Mouse (Mus musculus): Measurements from ENCODE around the gene Palm2.

Gene Palm2

DNA sequence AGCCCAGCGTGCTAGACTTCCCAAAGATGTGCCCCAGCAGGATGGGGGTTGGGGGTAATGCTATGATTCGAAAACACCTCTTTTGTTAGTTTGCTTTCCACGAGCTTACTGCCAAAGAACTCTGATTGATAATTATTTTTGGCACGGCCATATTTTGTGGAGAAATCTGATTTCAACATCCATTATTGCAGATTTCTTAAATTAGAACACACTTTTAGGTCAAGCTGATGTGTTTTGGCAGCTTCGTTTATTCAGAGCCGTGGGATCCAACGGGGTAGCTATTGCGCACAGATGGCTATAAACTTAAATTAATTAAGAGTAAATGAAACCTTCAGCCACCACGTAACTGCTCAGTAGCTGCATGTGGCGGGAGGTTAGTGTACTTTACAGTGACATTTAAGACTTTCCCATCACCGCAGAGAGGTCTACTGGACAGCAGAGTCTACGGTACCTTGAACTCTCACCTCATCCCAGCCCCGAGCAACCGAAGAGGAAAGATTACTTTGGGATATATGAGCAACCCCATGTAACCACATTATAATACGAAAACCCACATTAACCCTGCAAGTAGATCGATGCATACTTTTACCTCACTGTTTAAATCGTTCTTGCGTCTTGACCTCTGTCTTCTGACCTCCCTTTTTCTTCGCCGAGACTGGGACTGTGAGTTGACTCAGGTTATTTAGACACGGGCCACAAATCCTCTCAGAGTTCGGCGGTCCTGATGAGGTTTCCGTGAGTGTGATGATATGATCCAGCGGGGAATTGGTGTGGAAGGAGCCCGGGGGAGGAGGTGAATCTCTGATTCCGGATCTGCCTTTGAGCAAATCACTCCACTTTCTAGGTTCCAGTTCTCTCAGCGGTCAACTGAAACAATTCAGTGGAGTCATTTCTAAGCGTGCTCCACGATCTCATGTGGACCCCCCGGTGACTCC, 80.2 kb downstream of the Palm2 start:
- DNase-seq (ENCODE audit: low read depth): no peak

DNA sequence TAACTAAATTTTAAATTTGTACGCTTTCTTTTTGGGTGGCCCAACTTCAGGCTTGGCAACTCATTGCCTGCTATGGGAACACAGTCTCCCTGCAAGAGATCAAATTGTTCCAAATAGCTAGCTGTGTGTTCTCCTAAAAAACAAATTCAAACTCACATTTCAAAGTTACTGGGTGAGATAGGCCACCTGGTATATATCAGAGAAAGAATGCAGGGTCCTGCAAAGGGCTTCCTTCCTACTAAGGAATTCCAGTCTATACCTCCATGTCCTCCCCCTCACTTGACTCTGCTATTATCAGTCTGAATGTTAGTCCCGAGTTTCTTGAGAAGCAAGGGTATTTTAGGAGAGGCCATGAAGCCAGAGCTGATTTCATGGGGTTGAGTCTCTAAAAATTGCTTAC, 81.3 kb downstream of the Palm2 start:
- DNase-seq (ENCODE audit: low read depth): no peak

DNA sequence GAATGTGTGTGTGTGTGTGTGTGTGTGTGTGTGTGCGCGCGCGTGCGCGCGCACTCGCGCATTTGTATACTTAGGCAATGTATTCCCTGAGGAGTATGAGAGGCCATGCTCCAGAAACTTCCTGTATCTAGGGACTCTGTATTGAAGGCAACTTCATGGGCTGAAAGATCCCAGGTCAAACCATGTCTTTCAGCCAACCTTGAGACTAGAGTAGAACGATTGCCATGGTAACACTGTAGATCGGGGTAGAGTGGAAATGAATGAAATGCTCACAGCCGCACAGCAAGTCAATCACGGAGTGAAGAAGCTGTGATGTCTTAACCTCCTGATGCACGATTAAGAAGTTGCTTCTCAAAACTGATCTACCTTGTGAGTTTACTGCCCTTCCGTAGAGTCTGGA, 89.4 kb downstream of the Palm2 start:
- DNase-seq (ENCODE audit: low read depth): no peak

DNA sequence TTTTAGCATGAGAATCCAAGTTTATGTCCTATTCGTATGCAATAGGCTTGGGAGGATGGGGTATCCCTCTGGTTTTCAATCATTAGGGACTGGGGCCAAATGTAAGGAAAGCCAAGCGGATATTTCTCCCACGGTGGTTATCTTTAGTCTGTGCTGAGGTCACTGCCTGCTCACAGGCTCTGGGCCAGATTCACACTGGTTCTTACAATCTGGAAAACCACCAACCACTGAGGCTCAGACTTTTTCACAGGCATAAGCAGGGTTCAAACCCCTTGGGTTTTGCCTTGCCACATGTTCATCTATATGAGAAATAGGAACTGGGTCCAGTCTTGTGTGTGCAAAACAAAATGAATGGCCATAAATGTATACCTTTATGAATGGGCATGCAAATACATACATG, 90.4 kb downstream of the Palm2 start:
- DNase-seq (ENCODE audit: low read depth): no peak

DNA sequence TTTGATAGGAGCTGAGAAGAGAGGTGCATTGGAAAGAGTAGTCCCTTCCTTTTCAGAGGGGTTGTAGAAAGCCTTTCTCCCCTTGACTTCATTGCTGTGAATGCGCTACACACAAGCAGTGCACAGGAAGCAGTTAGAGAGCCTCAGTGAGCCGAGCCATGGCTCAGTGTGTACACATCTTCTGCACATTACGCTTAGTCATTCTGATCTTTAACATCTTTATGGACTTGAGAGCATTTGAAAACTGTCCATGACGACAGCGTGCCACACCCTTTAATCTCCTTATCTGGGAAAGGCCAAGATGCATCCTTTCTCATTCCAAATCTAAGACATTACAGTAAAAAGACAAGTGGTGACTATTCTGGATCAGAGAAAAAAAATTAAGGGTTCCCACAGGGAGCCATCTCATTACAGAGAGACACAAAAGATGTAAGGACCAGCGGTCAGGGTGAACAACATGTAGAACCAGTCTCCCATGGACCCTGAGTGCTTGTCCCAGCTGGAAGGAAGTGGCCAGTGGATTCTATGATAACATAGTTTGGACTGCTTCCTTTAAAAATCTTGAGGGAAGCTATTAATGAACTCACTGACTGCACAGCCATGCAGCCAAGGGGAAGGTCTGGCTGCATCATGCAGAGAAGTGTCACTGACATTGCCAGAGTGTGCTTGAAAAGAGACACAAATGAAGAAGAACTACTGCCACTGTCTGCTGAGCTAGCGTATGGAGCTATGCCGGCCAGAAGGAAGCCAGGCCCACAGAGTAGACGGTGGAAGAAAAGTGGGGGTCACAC, 91.4 kb downstream of the Palm2 start:
- DNase-seq (ENCODE audit: low read depth): no peak

DNA sequence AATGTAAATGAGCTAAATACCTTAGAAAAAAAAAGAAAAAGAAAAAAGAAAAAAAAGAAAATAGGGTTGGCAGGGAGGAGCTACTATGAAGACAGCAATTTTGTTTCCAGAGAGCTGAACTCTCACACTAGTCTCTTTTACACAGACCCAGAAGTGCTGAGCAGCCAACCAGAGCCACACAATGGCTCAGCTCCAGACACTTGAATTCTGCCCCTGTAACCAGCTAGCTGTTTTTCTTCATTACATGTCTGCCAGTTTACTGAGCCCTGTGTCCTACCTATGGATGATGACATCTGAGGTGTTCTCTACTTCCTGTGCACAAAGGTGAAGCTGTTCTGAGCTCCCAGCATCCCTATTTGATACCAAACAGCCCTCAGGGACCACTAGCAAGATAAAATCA, 94.2 kb downstream of the Palm2 start:
- no peak for DNase-seq (ENCODE audit: low read depth)

DNA sequence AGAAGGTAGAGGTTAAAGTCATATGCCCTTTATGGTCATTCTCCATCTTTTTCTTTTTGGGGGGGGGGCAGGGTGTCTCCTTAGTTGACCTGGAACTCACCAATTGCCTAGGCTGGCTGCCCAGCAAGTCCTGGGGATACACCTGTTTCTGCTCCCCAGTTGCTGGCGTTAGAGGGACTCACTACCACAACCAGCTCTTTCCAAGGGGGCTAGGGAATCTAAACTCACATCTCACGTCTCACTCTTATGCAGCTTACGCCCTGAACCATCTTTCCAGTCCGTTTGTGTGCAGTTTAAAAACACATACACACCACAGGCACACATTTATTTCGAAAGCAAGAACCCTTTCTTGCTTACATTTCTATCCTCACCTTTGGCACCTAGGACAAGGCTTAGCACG, 99.6 kb downstream of the Palm2 start:
- DNase-seq (ENCODE audit: low read depth): no peak

DNA sequence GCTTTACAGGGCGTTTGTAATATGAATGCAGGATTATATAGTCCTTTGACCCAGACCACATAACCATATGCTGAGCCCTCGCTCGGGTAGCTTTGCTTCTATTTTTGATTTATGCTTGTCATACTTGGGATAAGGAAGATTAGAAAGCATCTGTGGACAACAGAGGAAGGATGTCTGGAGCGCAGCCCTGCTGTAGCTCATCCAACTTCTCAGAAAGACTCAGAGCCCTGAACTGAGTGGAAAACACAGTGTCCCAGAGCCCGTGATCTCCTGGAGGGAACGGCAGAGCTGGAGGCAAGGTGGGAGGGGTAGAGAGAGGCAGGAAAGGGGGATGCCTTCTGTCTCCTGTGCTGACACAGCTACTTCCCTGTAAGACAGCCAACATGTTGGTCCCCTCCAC, 100.2 kb downstream of the Palm2 start:
- no peak for DNase-seq (ENCODE audit: low read depth)

DNA sequence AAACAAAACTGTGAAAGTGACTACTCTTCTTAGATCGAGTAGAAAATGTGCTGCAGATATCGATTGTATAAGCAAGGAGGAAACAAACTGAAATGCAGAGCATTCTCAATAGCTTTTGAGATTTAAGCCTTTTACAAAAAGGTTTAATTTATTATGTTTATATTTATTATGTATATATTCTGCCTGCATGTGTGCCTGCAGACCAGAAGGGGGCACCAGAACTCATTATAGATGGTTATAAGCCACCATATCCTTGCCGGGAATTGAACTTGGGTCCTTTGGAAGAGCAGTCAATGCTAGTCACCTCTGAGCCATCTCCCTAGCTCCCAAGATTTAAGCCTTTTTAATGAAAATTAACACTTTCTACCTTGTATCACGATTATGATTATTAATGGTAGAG, 101.0 kb downstream of the Palm2 start:
- DNase-seq (ENCODE audit: low read depth): peak; percentile 2

DNA sequence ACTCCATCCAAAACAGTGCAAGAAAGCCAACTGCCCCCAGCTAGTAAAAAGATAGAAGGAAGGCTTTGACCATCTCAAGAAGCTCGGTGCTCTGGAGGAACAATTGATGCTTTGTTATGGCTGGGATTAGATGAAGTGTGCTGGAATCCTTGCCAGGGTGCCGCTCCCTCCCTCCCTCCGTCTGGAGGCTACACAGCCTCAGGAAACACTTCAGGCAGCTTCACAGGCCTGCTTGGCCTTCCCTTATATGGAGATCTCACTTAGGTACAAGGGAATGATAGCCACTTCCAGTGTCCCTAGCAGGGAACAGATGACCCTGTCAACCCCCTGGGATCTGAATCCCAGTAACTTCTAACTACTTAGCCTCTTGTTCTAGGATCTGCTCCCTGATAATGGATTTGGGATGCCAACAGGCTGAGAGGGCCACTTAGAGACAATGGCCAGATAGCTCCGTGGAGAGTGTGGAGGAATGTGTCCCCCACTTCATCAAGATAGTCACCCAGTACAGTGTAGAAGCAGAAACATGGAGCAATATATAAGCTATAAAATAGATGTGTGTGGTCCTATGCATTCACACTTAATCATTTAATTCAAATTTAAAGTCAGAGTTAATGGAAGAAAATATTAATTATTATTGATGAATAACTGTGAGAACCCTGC, 104.1 kb downstream of the Palm2 start:
- no peak for DNase-seq (ENCODE audit: low read depth)

DNA sequence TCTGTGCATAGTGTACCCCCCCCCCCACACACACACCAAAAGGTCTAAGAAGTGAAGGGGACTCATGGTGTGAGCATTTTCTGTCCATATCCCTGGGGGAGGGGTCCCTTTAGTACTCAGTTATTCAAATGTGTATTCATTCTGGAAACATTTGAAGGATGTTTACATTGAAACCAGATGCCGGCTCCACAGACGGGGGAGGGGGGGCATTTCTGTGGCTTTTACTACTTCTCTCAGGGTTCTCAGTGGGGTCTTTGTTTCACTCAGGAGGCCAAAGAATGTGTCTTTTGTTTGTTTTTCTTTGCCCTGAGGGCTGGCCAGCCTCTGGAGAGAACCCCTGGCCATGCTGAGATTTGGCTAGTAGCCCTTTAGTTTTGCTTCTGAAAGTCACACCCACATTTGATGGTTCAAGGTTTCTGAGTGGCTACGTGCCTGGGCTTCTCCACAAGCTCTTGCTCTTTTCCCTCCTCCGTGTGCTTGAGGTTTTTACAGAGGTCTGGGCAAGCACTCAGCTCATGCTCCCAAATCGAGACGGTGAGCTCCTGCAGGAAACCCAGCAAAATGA, 109.7 kb downstream of the Palm2 start:
- DNase-seq (ENCODE audit: low read depth): no peak

DNA sequence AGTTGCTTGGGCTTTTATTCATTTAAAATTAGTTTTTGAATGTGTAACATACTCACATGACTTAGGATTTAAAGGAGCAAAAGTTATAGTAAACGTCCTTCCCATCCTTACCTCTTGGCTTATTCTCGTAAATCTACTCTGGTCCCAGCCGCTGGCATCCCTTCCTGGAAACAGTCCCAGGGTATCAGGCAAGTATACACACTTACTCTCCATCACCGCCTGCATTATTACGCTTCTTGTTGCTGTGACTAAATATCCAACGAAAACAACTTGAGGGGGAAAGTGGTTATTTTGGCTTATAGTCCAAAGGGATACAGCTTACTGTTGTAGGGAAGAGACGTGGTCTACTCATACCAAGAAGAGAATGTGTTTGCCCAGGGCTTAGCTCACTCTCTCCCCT, 113.7 kb downstream of the Palm2 start:
- DNase-seq (ENCODE audit: low read depth): no peak

DNA sequence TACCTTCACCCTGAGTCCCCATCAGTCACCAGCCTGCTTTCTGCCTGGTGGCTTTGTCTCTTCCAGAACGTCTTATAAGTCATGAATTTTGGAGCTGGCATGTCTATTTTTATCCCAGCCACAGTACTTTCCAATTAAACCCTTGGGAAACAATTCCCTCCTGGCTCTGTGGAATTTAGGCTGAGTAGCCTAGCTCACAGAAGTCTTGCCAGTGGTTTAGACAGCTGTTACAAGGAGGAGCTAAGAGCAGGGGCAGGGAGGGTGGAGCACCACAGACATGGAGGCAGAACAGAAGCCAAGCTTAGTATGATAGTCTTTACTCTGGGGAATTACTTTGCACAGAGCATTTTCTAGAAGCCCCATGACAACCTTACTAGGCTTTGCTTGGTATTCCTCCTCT, 116.2 kb downstream of the Palm2 start:
- DNase-seq (ENCODE audit: low read depth): no peak

DNA sequence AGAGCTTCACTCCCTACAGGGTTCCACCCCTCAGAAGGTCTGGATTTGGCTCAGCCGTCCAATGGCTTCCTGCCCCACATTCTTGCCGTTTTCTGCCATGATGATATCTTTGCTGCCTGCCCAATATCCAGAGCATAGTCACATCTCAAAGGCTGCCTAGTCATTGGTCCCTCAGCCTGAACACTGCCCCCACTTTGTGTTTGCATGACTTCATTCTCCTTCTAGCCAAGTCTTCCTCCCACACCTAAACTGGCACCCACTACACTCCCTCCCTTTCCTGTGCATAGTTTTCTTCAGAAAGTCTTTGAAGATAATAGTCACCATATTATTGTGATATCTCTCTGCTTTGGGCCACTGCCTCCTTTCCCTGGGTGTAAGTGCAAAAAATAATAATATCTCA, 123.1 kb downstream of the Palm2 start:
- DNase-seq (ENCODE audit: low read depth): no peak

DNA sequence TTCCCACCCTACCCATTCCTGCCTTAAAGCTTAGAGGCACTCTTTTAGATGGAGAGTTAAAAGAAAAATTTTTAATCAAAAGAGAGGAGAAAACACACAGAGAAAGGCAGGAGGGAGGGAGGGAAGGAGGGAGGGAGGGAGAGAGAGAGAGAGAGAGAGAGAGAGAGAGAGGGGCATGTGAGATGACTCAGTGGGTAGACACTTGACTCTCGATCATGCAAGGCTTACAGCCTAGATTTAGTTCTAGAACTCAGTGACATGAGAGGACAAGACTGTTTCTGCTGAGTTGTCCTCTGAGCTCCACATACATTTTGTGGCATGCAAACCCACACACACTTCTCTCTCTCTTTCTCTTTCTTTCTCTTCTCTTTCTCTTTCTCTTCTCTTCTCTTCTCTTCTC, 125.4 kb downstream of the Palm2 start:
- no peak for DNase-seq (ENCODE audit: low read depth)

DNA sequence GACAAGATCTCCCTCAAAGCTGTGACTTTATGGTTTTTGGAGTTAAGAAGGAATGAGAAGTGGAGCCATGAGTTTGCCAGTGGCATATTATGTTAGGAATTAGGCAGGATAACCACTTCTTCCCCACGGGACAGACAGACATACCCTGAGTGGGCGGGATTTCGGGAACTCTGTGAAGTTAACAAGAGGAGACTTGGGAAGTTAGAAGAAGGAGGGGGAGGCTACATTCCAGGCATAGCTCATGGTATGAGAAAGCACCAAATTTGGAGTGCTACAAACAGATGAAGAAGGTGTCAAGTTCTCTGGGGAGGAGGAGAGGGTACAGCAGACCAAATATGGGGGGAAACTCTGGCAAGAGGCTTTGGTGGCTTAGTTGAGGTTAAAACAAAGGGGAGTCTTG, 126.0 kb downstream of the Palm2 start:
- DNase-seq (ENCODE audit: low read depth): no peak

DNA sequence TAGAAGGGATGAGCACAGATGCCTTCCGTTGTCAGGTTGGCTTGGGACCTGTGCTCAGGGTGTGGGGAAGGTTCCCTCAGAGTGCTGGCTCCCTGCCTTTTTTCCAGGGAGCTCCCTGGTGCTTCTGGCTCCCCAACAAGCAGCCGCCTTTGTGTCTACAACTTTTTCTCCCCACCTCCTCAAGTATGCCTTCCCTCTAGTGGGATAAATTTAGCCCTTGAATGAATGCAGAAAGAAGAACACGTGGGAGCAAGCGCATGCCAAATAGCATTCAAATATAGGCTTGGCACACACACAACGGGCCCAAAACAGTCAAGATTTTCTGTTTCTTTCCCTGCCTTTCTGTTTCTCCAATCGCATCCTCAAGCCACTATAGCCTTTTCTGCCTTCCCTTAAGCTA, 127.0 kb downstream of the Palm2 start:
- no peak for DNase-seq (ENCODE audit: low read depth)

DNA sequence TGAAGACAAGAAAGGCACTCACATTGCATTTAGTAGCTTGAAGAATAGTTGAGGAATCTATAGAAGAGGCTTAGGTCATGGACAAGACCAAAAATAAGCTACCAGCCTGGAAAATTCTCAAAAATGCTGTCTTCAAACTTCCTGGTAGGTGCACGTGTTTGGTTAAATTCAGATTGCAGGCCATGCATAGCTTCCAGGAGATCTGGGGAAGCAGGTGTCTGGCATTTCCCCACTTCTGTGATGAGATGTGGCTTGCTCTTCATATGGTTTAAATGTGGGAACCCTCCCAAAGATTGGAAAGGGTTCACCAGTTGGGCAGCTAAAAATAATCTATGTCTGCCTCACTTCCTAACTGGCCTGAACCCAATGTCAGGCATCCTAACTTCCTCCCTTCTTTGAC, 131.2 kb downstream of the Palm2 start:
- no peak for DNase-seq (ENCODE audit: low read depth)

DNA sequence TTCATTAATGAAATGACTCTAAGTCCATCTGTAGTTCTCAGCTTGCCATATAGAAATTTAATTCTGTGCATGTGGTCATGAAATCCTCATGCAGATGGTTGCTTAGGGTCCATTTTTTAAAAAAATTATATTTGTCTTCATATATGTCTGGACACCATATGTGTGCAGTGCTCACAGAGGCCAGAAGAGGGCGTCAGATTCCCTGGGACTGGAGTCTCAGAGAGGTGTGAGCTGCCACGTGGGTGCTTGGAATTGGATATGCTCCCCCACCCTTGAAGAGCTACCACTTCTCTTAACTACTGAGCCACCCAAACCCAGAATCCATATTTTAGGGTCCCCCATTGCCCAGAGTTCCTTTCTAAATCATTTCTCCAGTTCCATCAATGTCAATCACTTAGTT, 131.8 kb downstream of the Palm2 start:
- DNase-seq (ENCODE audit: low read depth): no peak

DNA sequence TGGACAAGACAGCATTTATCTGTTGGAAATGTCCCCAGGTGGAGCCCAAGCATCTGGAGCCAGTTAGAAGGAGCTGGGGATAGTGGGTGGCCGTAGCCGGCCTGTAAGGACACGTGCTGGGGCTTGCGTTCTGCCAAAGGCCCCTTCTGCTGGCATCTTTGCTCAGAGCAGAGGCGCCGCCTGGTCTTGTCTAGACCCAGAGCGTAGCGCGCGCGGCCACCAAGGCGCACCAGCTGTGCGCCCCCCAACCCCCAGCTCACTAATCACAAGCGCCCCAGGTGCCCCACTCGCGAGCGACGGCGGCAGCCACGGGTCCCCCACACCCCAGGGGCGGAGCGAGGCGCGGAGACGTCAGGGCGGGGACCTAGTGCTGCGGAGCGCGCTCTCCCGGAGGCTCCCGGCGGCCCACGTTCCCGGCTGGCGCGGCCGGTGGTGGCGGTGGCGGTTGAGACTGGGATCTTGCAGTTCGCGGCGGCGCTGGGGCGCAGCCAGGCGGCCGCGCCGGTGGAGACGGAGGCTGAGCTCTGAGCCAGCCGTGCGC, 133.7 kb downstream of the Palm2 start, which contains the start of gene Pakap:
Gene Pakap (plus strand): TSS at position 514 of the 541 bp plus-strand sequence.
- DNase-seq (ENCODE audit: low read depth): no peak

DNA sequence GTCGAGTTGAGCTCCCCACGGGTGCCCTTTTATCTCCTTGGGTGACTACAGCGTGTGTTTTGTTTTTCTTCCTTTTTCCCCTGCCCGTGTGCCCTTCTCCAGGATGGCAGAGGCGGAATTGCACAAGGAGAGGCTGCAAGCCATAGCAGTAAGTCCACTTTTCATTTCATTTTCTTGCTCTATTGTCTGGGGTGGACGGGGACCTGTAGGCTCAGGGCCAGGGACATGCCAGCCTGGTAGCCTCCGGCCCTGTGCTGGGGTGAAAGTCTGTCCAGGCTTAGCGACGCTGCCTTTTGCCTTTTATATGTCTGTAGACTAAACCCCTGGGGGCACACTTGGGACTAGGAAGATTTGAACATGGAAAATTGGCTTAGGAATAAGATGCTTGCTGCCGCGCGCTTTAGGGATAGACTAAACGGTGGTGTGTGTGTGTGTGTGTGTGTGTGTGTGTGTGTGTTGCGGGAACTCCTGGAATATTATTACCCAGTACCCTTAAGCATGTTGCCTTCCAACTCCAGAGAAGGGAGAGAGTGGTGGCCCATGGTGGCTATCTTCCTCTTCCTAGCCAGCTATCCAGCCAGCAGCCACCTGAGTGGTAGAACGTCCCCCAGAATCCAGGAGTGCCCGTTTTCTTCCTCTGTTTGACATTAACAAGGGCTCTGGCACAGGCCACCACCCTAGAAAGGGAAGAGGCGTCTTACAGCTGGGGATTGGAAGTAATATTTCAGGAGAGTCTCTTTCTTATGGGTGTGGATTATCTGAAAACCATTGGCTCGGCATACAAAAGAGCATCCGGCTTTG, 134.4 kb downstream of the Palm2 start:
- DNase-seq (ENCODE audit: low read depth): no peak

DNA sequence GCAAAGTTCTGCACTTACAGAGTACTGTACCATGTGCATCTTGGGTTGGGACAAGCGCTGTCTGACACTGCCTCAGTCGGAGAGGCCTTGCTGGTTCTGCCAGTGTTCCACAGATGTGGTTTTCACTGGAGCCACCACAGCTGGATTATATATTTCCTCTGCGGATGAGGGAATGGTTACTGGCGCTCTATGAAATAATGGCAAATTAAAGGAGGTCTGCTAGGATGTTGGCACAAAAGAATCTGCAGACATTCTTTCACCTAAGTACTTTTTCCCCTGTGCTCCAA, 135.0 kb downstream of the Palm2 start:
- DNase-seq (ENCODE audit: low read depth): no peak
